Mouse (Mus musculus): ENCODE data around the gene Frmd4b. TPM values are rescaled to one million over a fixed set of nuclear protein-coding genes. Genes with fewer than 3 reads are reported as not detected.
A peak's percentile ranks its signal among the peaks of the same experiment; 100 is the strongest.

Frmd4b gene
- 21.3 and 25.3 TPM in 2 replicates for total RNA-seq (2021)
- long read RNA-seq, partial matches to known transcripts, result 7 of 10 reads
- long read RNA-seq, other reads (novel, unspliced or antisense), result 3 of 10 reads

DNA sequence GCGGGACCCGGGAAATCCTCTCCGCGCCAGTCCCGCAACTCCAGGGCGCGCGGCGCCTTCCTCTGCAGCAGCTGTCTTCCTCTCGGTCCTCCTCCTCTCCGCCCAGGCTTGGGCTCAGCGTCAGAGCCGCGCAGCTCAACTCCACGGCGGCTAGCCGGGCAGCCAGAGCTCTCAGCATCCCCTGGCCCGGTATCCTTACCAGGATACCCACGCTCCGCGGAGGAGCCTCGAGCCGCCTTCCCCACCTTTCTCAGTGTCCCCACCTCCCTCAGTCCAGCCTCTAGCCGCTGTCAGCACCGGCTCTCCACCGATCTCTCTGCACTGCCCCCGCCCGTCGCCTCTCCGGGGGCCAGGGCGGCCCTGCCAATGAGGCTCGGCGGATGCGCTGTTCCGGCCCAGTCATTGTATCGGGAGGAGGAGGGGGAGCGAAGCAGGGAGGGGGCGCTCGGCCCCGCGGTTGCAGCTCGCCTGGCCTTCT, at the start of gene Frmd4b:
Gene Frmd4b (minus strand): TSS at position 276 of the 478 bp plus-strand sequence.
- peak; percentile 72 for DNase-seq

GRCm38 (mm10) chr6:97666417-97666816, 49.1 kb upstream of the Frmd4b start:
- no peak for DNase-seq

- DNase-seq, result no peak
These were observed 41.6 kb upstream of the Frmd4b start for GRCm38 (mm10) chr6:97658921-97659320.

GRCm38 (mm10) chr6:97655986-97656385, 38.6 kb upstream of the Frmd4b start:
- peak; percentile 24 for DNase-seq

DNA sequence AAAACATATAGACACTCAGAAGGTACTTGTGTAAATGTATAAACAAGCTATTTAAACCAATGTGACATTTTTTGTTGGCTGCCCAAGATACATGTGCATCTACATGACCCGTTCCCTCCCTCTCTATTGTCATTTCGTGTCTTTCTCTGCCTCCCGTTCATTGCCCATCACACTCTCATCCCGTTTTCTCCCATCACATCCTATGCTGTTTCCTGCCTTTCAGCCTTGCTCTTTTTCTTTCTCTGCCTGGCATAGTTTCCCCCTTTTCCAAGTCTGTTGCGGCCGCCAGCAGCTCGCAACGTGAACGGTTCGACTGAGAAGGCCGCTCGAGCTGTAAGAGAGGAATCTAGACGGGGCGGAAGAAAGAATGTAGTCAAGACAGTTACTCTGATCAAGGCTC, 30.2 kb upstream of the Frmd4b start:
- DNase-seq, result no peak

- no peak for DNase-seq
These were observed 6.0 kb upstream of the Frmd4b start for GRCm38 (mm10) chr6:97623330-97623729.

- no peak for DNase-seq
These were observed 4.9 kb upstream of the Frmd4b start for GRCm38 (mm10) chr6:97622236-97622635.

DNA sequence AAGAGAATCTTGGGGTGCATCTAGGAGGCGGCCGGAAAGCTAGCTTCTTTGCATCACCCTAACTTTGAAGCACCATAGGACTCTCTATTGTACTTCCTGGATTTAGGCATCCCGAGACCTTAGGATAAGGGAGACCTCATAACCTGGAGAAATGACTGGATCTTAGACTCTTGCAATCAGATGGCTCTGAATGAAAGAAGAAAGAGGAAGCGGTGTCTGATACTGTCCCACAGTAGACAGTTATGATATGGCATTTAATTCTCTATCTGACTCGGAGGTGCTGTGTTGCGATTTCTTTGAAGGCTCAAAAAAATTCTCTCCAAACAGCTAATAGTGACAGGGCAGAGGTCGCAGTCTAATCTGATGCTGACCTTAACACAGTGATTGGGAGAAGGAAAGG, 433 bp upstream of the Frmd4b start:
- DNase-seq, result no peak

GRCm38 (mm10) chr6:97616658-97617265, 579 bp downstream of the Frmd4b start:
- peak; percentile 69 for DNase-seq

GRCm38 (mm10) chr6:97615901-97616461, 1.4 kb downstream of the Frmd4b start:
- DNase-seq, result no peak

GRCm38 (mm10) chr6:97614179-97614578, 3.2 kb downstream of the Frmd4b start:
- no peak for DNase-seq

DNA sequence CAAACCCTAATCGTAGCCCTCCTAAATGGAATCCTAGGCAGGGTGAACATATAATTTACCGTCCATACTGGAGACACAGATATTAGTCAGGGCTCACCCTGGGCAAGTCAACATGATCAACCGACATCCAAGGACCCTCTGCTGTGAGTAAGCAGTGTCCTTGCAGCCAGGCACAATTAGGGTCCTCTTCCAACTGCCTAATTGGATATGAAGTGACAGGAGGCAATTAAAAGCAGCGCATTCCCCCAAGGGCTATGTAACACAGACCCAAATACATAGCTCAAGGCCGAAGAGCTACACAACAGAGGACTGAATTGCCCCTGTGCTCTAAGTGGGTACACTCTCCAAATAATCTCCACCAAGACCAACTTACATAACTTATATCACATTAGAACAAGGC, 4.5 kb downstream of the Frmd4b start:
- no peak for DNase-seq

DNA sequence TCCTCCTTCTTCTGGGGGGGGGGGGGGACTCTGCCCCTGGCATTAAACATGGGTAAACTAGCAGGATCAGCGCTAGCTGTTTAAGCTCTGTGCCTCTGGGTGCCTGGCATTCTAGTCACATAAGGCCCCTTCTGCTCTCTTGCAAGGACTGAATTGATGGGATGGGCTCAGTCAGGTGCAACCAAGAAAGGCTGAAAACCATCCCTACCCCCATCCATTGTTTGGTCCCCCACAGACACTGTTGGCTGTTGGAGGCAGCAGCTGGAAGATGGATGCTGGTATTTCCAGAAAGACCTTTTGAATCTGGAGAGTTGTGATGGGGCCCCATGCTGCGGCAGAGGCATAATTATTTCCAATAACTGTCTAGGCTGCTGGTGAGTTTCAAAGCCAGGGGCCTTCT, 7.3 kb downstream of the Frmd4b start:
- DNase-seq, result no peak

DNA sequence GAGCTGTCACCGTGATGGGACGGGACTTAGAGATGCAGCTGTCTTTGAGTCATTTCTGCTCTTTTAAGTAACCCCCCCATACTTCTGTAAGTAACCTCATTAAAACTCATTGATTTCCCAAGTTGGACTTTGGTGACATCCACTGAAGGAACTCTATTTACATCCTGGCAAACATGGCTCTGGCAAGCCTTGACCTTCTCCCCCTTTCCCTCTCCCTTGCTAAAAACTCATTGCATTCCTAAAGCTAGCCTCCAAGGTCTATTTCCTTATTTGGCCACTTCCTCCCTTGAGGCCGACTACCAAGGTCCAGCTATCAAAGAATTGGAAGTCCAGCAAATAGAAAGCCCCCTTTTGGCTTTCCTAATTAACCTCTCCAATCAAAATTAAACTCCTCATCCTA, 9.7 kb downstream of the Frmd4b start:
- no peak for DNase-seq

- no peak for DNase-seq
These were observed 22.1 kb downstream of the Frmd4b start for GRCm38 (mm10) chr6:97595218-97595617.

DNA sequence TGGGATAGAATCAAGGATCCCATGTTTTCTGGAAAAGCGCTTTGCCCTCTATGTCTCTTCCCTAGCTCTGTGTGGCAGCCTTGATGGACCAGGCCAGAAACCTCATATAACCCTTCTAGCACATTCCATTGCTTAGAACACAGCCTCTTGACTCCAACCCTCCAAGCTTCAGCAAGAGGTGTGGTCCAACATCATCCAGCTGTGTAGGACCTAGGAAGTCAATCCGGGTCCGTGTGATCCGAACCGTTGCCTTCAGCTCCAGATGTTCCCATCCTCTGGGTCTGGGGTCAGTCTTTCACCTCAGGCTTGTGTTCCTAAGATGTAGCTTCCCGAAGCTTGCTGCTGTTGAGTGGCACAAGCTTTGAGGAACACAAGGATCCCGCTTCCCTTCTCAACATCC, 22.8 kb downstream of the Frmd4b start:
- DNase-seq, result no peak

DNA sequence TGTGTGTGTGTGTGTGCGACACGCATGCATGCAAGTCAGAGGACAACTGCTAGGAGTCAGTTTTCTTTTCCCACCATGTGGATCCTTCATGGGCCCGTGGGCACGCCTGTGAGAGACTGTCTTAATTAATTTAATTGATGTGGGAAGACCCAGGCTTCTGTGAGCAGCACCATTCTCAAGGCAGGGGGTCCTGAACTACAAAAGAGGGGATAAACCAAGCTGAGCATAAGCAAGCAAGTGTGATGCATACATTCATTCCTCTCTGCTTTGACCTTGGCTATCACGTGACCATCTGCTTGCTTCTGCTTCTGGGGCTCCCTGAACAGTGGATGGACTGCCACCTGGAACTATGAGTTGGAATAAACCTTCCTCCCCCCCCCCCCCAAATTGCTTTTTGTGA, 27.1 kb downstream of the Frmd4b start:
- no peak for DNase-seq

DNA sequence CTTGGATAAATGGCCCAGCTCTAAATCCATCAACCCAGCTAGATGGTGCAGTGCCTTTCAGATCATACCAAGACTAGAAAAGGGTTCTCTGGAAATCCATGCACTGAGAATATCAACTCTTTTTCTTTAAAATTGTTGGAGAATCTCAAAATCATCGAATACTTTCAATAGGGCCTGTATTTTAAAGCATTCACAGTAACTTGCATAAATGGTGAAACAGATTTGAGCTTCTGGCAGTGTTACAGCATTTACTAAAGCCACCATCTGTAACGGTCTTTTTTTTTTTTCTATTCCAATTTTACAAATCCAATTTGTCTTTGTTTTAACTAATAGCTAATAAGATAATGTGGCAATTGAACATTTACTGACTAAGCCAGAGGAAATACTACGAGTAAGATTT, 27.8 kb downstream of the Frmd4b start:
- DNase-seq, result no peak

GRCm38 (mm10) chr6:97589031-97589430, 28.3 kb downstream of the Frmd4b start:
- DNase-seq, result no peak

DNA sequence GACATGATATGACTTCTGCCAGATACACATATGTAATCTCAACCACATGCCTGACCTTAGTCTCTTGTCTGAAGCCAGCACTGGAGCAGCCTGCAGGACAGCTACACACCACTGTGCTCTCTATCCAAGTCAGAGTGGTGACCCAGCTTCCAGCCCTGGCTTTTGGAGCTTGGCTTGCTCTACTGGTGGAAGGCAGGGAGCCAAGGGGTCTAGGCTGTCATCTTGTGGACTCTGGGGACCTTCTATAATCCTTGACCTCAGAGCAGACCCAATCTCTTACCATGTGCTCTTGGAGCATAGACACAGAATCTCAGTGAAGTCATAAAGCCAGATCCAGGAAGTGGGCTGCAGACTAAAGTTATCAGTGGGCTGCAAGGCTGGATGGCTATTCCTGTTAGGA, 30.7 kb downstream of the Frmd4b start:
- DNase-seq, result no peak

GRCm38 (mm10) chr6:97586024-97586423, 31.3 kb downstream of the Frmd4b start:
- DNase-seq, result peak; percentile 33

DNA sequence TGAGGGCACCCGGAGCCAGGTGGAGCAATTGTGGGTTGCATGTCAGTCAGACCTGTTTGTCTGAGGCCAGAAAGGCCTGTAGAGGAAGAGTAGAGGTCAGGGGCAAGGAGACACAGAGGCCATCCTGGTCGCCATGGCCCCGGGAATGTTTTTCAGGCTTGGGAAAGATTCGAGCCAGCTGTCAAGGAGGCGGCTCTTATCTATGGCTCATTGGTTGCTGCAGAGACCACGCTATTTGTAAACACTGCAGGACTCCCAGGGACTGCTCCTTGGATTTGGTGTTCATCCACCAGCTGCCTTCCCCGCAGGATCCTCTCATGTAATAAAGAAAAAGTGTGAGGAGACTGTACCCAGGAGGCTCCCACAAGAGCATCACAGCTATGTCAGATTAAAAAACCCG, 34.6 kb downstream of the Frmd4b start:
- no peak for DNase-seq

DNA sequence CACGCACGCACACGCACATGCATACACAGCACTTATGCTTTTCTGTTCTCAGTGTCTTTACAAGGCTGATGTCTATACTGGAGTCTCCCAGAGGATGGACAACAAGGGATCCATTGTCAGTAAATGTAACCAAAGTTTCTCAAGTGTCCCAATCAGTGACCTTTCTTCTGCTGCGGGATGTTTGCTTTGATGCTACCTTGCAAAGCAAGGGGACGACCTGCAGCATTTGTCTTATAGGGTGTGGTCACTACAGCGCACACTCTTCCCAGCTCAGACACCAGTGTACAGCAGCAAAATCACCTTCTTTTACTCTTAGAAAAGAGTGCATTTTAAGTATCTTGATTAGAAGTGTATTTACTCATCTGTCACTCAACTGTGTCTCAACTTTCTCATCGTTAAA, 35.4 kb downstream of the Frmd4b start:
- DNase-seq, result no peak

DNA sequence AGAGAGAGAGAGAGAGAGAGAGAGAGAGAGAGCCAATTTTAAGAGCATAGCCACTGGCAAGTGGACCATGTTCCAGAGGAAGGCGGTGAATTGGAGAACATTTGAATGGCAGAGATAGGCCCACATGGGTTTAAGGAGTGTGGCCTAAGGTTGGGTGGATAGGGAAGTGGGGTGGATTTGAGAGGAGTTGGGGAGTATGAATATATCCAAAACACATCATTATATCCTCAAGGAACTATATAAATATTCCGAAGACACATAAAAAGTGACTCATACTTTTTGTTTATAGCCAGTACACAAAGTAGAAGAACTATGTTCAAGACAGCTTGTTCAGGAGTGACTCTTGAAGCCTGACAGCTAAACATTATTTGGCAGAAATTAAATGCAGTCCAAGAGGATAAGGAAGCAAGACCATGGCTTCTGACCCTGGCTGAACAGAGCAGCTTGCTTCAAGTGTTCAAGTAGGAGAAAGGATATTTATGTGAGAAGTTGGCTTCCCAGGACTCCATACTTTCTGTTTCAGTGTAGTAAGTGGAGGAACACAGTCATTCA, 36.8 kb downstream of the Frmd4b start:
- no peak for DNase-seq
